Mouse (Mus musculus) cerebellum, postnatal 14 days (tissue): ENCODE data around the gene Psmd13.

Source experiments
- DNase-seq, 2 experiments: peaks; one replicate each; pipeline ENCODE4 v3.0.0; 2021; ENCODE audit warnings: mixed read lengths in 2 of 2

Gene Psmd13

DNA sequence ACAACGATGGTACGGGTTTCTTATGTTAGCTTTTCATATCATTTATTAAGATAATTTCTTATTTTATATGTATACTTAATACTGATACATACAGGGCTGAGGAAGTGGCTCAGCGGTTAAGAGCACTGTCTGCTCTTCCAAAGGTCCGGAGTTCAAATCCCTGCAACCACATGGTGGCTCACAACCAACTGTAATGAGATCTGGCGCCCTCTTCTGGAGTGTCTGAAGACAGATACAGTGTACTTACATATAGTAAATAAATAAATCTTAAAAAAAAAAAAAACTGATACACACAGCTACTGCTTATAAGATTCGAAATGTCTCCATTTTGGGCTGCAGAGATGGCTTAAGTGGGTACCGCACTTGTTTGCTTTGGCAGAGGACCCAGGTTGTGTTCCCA, 25.9 kb downstream of the Psmd13 start:
- DNase-seq = no peak

DNA sequence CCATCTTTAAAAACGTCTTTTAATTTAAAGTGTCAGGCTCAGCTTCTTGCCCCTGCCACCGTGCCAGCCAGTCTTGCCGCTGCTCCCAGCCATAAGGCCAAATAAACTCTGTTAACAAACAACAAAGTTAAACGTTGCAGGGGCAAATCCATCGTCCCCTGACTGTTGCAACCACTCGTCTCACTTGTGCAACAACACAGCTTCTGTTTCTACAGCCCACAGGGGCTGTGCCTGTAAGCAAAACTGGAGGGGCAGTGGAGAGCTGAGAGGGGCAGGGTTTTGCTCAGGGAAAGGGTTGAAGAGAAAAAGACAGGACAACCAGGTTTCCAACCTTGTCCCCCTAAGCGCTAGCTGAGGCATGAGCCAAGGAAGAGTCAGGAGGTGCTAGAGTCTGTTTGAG, 26.4 kb downstream of the Psmd13 start:
- no peak for DNase-seq

DNA sequence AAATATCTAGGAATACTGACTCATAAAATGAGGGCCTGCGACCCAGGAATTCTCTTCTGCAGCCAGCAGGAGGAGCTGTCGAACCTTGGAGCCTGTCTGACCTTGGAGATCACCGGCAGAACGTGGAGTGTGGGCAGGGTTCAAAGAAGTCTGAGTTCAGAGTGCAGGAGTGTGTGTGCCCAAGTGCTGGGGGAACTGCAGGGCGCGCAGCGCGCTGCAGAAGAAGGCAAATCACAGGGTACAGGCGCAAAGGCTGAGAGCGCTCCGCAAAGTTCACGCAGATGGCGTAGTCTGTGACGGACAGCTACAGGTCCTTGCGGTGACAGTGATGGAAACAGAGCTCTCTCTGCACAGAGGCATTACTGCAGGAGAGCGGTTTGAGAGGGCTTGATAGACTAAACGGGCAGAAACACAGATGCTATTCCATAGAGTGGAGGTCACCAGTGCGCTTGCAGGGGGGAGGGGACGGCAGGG, 26.9 kb downstream of the Psmd13 start:
- DNase-seq = peak; percentile 87 to 88

DNA sequence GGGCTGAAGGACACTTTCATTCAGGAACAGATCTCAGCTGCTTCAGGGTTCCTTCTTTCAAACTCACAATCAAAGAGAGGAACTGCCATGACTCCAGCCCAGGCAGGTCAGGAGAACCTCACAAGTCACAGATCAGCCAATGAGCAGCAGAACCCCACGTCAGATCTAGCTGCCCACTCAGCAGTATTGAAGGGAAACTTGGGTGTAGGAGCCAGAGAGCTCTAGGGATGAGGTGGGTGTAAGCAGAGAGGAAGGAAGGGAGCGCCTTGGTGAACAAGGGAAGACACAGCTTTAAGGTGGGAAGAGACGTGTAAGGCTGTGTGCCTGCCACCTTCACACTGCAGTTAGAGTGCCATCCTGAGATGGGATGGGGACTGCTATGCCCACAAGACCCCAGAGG, 30.5 kb downstream of the Psmd13 start:
- no peak for DNase-seq

DNA sequence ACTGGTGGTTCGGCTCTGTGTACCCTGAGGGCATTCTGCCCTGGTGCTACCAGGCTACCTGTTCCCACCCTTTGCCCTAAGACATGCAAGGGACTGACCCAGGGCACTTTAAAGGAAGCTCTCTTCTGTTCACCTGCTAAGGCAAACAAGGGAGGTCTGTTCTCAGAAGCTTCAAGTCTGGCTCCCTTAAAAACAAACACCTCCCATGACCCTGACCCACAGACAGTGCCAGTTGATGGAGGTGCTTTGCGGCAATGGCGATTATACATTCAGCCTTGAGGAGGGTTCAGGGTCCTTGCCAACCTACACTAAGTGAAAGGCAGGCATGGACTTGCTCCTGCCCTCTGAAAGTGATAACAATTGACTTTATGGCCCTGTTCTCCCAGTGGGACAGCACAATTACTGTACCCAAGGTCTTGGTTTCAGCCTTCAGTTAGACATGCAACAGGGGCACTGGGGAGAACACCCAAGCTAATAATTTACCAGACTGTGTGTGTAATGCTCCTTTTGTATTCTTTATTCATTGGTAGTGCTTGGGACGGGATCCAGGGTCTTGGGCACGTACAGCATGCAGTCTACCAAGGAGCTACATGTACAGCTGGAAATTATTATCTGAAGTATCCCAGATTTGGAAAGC, 31.2 kb downstream of the Psmd13 start:
- no peak for DNase-seq

DNA sequence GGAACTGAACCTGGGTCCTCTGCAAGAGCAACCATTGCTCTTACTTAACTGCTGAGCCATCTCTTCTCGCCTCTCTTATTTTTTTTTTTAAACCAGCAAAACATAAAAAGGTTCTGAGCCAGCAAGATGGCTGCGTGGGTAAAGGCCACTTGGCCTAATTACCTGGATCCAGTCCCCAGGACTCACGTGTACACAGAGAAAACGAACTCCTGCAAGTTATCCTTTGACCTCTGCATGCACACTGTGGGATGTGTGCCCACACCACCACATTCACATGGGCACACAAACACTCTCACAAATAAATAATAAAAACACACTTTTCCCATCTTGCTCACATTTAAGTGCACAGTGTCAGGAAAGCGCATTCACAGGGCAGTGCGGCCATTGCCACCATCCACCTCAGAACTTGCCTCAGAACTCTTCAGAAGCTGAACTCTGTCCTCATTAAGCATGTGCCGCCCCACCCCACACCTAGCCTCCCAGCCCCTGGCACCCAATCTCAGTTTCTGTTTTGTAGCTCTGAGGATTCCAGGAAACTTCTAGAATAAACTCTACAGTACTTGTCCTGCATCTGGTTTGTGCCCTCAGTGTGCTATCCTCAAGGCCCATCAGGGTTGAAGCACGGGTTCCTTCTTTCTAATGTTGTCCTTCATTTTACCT, 32.4 kb downstream of the Psmd13 start:
- no peak for DNase-seq

DNA sequence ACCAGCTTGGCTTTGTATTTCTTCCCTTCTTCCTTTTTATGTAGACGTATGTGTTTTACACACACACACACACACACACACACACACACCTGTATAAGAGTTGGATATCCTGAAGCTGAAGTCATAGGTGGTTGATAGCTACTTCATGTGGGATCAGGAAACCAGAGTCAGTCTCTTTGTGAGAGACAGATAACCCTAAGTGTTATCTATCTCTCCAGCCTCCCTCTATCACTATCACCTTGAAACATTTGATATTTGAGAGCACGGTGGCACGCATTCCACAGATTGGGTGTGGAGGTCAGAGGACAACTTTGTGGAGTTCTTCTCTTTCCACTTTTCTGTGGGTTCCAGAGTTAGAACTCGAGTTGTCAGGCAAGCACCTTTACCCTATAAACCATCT, 38.1 kb downstream of the Psmd13 start:
- DNase-seq = no peak

DNA sequence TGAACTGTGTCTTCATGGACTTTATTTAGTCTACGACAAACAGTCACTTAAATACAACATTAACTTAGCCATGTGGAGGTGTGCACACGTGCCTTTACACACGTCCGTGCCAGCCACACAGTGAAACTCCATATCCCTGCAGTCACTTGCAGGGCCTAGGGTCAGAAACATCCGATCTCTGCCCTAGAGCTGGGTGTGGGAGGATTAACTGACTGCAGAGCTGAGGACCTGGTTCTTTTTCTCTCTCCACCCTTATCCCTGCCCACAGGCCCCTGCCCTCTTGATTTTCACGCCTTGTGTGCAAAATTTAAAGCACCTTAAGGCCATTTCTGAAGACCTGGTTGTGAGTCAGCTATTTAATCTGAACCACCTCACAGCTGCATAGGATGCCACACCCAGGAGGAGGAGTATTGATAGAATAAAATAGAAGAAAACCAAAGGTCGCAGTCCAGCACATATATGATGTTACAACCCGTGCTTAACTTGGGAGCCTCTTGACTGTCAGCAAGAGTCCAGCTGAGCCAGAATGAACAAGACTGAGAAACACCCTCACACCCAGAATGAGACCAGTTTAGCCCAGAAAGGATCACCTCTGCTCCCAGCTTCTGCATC, 38.8 kb downstream of the Psmd13 start, which contains the start of gene Nlrp6:
Gene Nlrp6 (plus strand): TSS at position 485 of the 612 bp plus-strand sequence.
- DNase-seq = no peak

DNA sequence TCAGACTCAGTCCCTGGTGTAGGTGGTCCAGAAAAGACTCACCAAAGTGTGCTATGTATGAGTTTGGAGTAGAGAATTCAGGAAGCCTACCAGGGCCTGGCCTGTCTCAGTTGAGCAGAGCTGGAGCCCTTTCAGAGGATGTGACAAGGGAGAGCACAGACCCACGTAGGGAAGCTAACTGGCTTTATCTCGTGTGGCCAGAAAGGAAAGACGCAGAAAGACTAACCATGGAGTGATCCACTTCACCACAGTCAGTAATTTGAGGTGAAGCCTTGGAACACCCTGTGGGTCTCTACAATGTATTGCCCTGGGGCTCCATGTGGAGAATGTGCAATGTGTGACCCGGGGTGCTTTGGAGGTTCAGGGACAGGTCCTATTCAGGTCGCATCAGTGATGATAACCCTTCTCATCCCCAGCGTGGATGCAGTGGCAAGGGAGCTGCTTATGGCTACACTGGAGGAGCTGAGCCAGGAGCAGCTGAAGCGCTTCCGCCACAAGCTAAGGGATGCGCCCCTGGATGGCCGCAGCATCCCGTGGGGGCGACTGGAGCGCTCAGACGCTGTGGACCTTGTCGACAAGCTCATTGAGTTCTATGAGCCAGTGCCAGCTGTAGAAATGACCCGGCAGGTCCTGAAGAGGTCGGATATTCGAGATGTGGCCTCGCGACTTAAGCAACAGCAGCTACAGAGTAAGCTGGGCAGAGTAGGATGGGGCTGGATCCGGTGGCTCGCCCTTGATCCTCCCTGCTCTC, 39.6 kb downstream of the Psmd13 start:
- no peak for DNase-seq

DNA sequence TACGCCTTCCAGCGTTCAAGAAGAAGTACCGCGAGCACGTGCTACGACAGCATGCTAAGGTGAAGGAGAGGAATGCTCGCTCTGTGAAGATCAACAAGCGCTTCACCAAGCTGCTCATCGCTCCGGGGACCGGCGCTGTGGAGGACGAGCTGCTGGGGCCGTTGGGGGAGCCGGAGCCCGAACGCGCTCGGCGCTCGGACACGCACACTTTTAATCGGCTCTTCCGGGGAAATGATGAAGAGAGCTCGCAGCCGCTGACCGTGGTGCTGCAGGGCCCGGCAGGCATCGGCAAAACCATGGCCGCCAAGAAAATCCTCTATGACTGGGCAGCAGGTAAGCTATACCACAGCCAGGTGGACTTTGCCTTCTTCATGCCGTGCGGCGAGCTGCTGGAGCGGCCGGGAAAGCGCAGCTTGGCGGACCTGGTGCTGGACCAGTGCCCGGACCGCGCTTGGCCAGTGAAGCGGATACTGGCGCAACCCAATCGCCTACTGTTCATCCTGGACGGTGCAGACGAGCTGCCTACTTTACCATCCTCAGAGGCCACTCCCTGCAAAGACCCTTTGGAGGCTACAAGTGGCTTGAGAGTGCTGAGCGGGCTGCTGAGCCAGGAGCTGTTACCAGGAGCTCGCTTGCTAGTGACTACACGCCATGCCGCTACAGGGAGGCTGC, 40.8 kb downstream of the Psmd13 start:
- DNase-seq = peak; percentile 93 to 95

DNA sequence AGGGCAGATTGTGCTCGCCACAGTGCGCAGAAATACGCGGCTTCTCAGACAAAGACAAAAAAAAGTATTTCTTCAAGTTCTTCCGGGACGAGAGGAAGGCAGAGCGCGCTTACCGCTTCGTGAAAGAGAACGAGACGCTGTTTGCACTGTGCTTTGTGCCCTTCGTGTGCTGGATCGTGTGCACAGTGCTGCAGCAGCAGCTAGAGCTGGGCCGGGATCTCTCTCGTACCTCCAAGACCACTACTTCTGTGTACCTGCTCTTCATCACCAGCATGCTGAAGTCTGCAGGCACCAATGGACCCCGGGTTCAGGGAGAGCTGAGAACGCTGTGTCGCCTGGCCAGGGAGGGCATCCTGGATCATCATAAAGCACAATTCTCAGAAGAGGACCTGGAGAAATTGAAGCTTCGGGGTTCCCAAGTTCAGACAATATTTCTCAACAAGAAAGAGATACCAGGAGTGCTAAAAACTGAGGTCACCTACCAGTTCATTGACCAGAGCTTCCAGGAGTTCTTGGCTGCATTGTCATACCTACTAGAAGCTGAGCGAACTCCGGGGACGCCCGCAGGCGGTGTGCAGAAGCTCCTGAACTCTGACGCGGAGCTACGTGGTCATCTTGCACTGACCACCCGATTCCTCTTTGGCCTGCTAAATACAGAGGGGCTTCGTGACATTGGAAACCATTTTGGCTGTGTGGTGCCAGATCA, 41.5 kb downstream of the Psmd13 start:
- DNase-seq = no peak

DNA sequence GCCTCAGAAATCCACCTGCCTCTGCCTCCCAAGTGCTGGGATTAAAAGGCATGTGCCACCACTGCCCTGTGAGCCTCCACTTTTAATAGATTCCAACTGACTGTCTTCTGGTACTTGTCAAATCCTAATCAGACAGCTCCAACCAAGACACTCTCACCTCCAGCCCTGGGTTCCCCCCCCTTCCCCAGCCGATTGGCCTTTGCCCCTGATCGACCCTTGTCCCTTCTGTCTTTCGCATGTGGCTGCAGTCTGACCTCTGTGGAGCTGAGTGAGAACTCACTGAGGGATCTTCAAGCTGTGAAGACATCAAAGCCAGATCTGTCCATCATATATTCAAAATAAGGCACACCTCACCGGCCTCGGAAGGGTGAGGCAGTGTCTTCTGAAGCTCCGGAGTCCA, 45.4 kb downstream of the Psmd13 start:
- no peak for DNase-seq

DNA sequence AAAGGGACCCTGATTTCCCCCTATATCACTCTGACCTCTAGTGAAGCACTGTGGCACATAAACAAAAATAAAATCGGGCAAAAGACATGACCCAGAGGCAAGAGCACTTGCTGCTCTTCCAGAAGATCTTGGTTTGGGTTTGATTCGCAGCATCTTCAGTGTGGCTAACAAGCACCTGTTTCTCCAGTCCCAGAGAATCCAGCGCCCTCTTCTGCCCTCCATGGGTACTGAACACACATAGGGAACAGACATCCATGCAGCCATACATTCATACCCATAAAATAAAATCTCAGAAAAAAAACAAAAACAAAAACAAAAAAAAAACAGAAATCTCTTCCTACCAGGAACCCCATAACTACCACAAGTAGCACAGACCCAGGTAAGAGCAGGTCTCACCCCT, 56.7 kb downstream of the Psmd13 start:
- peak in 1 of 2 experiments; percentile 19 for DNase-seq

DNA sequence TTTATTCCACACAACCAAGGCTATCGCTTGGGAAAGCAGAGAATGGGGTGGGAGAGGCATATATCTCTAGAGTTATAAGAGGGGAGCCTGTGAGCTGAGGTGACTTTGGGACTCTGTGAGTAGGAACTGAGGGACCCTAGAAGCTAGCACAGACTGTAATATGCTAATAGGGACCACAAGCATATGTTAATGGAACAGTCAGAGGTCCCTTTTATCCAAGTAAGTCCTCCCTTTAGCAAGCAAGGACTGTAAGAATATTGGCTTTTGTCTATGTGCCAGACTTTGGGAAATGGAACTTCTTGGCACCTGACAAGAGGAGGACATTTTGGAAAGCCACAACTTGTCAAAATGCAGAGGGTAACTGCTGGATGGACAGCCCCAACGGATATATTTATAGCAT, 57.1 kb downstream of the Psmd13 start:
- no peak for DNase-seq

DNA sequence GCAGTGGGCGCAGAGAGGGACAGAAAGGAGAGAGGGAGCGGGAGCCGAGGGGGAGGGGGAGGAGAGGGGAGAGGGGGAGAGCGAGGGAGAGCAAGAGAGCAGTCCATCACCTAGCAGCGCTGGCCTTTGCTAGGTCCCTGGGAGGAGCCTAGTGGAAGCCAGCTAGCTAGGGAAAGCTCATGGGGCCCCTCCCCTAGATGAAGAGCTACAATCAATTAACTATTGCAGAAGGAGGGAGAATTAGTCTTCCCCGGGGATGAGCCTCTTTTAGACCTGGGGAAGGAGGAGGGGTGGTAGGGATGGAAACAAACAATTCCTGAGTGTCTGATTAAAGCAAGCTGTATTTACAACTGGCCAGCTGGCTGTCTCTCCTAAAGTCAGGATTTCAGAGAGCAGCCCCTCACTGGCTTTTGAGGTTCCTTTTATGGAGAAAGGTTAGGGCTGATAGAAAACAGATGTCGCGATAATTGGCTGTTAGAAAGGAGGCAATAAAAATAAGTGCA, 58.0 kb downstream of the Psmd13 start:
- peak in 1 of 2 experiments; percentile 14 for DNase-seq

DNA sequence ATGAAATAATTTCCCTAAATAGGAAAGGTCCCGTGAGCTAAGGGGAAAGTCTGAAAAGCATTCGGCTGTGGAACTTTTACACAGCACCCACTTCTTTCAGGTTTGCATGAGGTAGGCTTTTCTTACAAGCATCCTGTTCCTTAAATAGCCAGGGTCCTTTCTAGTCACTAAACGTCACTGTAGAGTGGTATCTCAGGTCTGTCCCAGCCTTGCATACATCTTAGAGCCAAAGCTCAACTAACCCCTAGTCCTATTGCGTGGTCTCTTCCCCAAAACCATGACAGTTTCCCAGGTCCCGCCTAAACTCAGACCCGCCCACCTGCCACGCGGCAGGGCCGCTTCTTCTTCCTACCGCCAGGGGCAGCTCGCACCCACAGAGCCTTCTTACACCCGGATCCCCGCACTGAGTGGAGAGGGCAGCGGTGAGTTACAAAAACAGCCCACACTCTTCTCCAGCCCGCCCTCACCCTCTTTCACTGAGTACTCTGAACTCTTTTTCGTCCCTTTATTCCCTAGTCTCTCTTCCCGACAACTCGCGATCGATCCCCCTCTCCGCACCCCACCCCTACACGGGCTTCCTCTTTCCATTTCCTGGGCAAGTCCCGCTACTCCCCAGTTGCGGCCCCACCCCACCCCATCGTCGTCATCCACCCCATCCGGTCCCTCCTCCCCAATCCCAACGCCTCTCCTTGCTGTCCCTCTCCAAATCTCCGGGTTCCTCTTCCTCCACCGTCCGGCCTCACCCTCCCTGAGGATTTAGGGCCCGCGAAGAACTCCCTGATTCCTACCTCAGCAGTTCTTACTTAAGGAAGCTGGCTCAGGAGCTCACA, 59.7 kb downstream of the Psmd13 start, which contains the start of gene Pgghg:
Gene Pgghg (plus strand): TSS at position 170 of the 830 bp plus-strand sequence.
- DNase-seq = peak; percentile 76 to 79

DNA sequence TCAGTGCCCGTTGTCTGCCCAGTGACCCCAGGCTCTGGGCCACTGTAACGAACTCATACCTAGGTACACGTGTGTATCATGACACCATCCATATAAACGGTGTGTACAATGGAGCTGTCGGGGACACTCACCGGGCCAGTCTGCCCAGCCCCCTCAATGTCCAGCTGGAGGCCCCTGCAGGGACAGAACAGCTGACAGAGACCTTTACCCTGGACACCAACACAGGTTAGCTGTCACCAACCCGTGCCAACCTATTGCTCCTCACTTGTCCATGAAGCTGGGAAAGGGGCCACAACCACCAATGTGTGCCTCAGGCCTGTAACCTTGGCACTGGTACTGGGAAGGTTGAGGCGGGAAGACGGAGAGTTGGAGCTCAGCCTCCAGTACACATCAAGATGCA, 60.6 kb downstream of the Psmd13 start:
- no peak for DNase-seq

DNA sequence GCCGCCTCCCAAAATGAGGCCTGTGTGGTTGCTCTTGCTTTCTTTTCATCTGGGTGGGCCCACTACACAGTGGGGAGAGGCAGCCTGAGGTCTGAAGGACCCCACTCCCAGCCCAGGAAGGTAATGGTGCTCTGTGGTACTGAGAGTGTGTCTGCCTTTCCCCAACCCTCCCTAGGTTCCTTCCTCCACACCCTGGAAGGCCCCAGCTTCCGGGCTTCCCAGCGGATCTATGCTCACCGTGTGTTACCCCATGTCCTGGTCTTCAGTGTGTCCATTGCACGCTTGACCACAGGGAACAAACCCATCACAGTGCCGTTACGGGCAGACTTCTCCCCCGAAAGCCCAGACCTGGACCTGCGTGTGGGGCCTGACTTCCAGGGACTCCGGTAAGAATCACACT, 61.0 kb downstream of the Psmd13 start:
- DNase-seq = no peak

DNA sequence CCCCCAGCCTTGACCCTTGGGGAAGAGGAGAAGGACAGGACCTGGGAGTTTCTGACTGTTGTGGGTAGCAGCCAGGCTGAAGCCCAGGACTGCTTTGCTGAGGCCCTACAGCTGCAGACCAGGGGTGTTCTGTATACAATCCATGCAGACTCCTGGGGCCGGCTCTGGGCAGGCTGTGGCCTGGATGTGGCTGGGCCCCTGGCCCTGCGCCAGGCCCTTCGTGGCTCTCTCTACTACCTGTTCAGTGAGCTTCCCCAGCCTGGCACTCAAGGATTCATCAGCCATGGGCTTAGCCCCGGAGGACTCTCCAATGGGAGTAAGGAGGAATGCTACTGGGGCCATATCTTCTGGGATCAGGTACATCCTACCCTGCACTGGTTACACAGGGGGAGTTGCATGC, 61.6 kb downstream of the Psmd13 start:
- no peak for DNase-seq

DNA sequence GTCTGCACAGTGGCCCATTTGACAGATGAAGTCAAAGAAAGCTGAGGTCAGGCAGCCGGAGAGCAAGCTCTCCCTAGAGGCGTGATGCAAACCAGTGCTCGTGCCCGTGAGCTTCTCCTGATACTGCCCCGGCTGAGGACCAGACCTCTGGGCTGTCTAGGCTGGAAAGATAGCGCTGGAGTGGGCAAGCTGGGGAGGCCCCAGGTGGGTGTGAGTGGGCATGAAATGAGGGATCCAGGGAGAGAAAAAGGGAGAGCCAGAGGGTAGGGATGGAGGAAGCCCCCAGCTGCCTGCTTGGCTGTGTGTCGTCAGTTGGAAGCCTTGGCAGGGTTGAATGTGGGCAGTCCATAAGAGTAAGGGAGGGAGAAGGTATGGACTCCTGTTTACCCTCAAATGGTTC, 62.5 kb downstream of the Psmd13 start:
- no peak for DNase-seq

DNA sequence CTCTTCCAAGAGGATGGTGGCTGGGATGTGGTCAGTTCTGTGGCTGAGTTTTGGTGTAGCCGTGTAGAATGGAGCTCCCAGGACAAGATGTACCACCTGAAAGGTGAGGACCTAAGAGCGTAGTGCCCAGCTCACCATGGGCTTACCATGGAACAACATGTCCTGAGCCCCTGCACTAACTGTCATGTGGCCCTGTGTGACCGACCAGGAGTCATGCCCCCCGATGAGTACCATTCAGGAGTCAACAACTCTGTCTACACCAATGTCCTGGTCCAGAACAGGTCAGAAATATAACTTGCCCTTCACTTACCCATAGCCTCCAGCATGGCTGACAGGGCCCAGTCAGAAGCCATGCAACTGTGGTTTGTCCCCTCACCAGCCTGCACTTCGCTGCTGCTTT, 63.5 kb downstream of the Psmd13 start:
- DNase-seq = no peak
